Mouse (Mus musculus) olfactory bulb, adult 2 months (tissue): ENCODE results near the gene Spred1.

ENCODE experiments used
- CTCF ChIP-seq: fragments of 200-500 bp; IDR thresholded peaks from 2 replicates; pipeline ENCODE4 v1.5.1; 2012; ENCODE audit warnings: low read depth, mild to moderate bottlenecking, low read length, moderate library complexity; ENCODE audit not compliant: insufficient read depth
- POLR2A ChIP-seq: fragments of 200-500 bp; IDR thresholded peaks from 2 replicates; pipeline ENCODE4 v1.6.1; 2012; ENCODE audit warnings: mild to moderate bottlenecking, low read depth, low read length, moderate library complexity; ENCODE audit not compliant: insufficient read depth

GRCm38 (mm10) chr2:117133541-117133940 is 12.4 kb downstream of the Spred1 start:
- TF ChIP-seq CTCF (no peak), POLR2A (no peak)
